Mouse (Mus musculus) layer of hippocampus, postnatal 25 days (tissue): ENCODE measurements around the gene S100a6. TPM values are rescaled to one million over a fixed set of nuclear protein-coding genes. Genes with fewer than 3 reads are reported as not detected.
A peak's percentile ranks its signal among the peaks of the same experiment; 100 is the strongest.

Experiments used
- DNase-seq, 2 experiments: peaks; one replicate each; pipeline ENCODE4 v3.0.0; 2022; ENCODE audit warnings: mixed read lengths in 2 of 2, low spot score in 1 of 2; ENCODE audit errors: extremely low spot score in 1 of 2
- total RNA-seq, 2 experiments: library from RNA; stranded (reverse); gene quantifications; 2 replicates each; pipeline ENCODE4 v1.2.3; 2021

Gene S100a6
- total RNA-seq = 10 to 100 TPM; 23.1 to 24.9 TPM

GRCm38 (mm10) chr3:90612728-90613291 lies at the start of gene S100a6:
TSS of gene S100a6 (plus strand) at chr3:90612882.
- peak in 1 of 2 experiments; percentile 55 for DNase-seq

- DNase-seq = no peak
Observed at GRCm38 (mm10) chr3:90574691-90575090, 38.0 kb upstream of the S100a6 start.

DNA sequence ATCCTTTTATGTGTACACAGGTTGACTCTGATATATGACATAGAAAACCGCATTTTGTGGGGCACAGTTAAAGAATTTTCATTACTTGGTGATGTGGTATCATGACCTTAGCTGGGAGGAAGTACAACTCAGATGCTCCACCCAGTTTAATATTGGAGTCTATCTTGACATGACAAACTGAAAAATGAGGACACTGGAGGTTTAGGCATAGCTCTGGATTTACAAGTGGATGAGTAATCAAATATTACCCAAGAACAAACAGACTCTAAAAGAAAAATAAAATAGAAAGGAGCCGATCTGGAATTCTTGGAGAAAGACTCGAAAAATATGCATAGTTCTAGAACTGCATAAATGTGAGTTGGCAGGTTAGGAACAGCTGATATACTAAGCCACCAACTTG lies 37.4 kb upstream of the S100a6 start:
- no peak for DNase-seq

DNA sequence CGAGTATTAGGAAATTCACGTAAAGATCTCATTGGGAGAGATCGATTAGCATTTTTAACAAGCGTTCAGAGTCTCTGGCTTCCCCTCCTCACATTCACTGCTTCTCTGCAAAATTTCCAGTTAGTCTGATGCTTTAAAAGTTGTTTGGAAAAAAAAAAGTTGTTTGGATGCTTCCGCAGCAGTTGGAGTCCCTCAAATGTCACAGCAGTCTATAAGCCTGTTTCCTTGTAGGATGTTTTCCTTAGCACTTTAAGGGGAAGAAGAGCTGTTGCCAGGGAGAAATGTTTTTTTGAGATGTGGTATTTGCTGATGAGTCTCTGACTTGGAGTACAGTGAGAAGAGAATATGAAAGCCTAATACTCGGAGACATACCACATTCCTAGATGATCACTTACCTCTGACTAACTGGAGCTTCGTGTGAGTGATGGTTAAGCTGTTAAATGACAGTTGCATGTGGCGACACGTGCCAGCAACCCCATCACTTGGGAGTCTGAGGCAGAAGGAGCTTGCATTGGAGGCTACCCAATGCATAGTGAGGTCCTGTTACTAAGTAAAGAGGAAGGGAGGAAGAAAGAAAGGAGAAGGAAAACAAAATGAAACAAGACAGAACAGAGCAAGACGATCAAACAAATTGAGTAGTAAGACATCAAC lies 36.2 kb upstream of the S100a6 start:
- no peak for DNase-seq

GRCm38 (mm10) chr3:90579433-90579832 lies 33.2 kb upstream of the S100a6 start:
- no peak for DNase-seq

- DNase-seq = no peak
Observed at GRCm38 (mm10) chr3:90581141-90581540, 31.5 kb upstream of the S100a6 start.

GRCm38 (mm10) chr3:90582156-90582555 lies 30.5 kb upstream of the S100a6 start:
- no peak for DNase-seq

DNA sequence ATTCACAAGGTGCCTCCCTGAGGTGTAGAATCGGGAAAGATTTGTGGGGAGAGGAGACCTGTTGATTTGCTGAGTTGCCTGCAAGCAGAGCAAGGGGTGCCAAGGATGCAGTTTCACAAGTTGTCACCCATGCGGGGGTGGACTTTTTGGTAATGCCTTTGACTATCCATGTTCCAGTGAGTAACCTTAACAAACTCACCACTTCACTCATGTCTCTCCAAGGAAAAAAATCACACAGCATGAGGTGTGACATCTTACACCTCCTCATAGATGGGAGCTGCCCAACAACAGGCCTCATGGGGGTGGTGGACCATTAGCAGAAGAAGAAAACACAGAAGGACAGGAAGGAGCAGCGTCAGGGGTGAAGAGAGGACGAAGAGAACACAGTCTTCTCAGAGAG lies 30.1 kb upstream of the S100a6 start:
- no peak for DNase-seq

GRCm38 (mm10) chr3:90583893-90584292 lies 28.8 kb upstream of the S100a6 start:
- DNase-seq = no peak

GRCm38 (mm10) chr3:90585595-90585994 lies 27.1 kb upstream of the S100a6 start:
- DNase-seq = peak in 1 of 2 experiments; percentile 56

DNA sequence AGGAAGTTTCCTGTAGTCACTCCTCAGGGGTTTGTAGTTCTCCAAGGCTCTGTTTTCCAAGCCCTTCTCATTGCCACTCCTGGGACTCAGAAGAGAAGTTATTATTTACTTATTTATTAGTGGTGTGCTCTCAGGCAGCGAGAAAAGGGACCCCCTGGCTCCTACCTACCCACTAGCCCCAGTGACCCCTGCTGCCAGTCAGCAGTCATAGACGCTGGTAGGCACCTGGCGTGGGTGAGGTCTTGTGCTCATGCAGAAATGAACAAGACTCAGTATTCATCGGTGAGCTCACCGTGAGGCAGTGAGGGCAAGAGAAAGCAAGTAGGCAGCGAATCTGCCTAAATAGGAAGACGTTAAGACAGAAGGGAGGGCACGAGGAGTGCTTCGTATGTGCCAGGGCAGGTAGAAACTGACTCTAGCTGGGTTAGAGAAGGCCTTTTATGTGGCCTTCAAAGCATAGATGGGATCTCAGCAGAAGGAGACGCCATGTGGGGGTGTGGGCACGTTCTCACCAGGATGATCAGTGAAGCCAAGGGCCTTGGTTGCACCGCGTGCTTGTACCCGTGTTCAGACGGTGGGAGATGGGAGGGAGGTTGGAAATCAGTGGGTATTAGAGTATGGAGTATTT lies 26.6 kb upstream of the S100a6 start:
- no peak for DNase-seq

- no peak for DNase-seq
Observed at GRCm38 (mm10) chr3:90586906-90587305, 25.8 kb upstream of the S100a6 start.

DNA sequence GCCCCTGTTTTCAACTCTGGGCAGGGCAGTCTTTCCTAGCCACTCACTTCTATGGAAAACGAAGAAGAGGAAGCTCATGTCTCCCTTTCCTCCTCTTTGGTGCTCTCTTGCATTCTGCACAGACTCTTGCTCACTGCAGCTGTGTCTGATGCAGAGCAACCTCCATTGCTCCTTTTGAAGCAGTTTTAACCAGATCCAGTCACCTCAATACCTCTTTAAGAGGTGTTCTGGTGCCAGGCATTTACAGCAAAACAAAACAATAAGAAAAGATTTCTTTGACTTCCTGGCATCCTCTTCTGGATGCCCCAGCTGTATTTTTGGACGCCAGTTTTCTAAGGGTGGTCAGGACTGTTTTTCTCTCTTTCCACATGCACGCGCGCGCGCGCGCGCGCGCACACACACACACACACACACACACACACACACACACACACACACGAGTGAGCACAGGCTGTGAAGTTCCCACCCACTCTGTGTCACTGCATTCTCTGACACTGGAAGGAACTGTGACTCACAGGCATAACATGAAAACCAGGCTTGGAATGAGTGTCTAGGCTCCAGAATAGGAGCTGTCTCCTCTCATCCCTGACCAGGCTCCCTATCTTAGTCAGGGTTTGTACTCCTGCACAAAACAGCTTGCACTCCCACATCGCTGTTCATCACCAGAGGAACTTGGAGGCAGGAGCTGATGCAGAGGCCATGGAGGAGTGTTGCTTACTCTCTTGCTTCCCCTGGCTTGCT lies 25.2 kb upstream of the S100a6 start:
- DNase-seq = no peak

DNA sequence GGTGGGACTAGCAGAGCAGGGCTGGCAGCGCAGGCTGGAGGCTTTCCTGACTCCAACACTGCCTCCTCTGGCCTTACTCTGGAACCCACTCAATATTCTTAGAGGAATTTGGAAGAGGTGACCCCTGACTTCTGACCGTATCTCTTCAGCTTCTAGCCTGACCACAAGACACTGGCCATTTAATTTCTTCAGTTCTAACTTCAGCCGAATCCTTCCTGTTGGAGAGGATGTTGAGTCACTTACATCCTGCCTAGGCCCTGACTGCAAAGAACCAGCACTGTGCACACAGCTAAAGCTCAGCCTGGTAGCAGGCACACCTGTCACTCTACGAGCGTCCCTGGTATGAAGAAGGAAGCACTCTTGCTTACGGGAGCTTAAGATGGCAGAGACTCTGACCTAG lies 23.3 kb upstream of the S100a6 start:
- no peak for DNase-seq

- DNase-seq = no peak
Observed at GRCm38 (mm10) chr3:90589947-90590346, 22.7 kb upstream of the S100a6 start, which contains the start of gene S100a2. TSS of gene S100a2 (plus strand) at chr3:90590247.

GRCm38 (mm10) chr3:90594466-90594865 lies 18.2 kb upstream of the S100a6 start:
- DNase-seq = no peak

GRCm38 (mm10) chr3:90595556-90595955 lies 17.1 kb upstream of the S100a6 start:
- no peak for DNase-seq

DNA sequence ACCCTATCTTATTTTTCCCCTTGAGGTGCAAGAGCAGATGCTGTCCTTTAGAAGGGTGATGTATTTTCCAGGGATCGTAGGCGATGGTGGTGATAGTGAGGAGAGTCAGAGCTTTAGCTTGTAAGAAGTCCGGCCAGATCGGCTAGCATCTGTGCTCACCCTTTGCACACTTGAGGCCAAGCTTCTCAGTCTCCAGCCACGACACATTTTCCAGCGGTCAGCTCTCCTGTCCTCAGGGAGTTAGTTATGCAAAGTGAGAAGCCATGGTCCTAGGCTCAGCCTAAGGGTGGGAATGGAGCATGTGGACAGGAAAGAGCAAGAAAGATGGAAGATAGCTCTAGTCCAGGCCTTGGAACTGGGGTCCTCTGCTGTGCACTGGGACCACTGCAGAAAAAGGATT lies 15.9 kb upstream of the S100a6 start:
- DNase-seq = no peak

DNA sequence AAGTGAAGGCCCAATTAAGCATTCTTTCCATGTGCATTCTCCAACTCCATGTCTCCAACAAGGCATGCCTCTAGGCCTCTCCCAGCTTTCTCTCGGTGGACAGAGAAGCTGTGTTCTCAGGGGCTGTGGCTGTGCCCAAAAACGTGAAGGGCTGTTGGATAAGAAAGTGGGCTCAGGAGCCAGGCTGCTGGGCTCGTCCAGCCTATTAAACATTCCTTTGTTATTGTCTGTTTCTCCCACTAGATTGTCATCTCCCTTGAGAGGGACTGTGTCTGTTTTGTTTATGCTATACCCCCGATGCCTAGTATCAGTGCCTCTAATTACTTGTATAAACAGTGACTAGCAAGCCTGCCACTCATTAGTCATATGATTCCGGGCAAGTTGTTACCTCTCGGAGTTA lies 14.9 kb upstream of the S100a6 start:
- no peak for DNase-seq

- DNase-seq = no peak
Observed at GRCm38 (mm10) chr3:90598212-90598611, 14.5 kb upstream of the S100a6 start.

DNA sequence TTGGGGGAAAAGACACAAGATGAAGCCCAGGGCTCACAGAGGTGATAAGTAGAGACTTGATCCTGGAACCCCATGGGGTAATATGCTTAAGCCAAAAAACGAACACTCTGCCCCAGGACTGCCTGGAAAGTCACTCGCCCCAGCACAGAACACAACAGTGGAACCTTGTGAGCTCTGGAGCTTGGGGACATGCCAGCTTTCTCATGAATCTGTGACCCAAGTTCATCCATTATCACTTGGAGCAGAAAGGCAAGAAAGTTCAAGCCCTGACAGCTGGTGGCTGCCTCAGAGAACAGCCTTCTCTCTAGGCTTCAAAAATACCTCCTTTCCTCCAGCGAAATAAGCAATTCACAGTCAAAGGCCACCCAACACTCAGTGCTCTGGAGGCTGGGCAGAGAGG lies 13.3 kb upstream of the S100a6 start:
- DNase-seq = no peak
